Mouse (Mus musculus): ENCODE data around the gene Mamld1.

Mamld1 gene

GRCm38 (mm10) chrX:71131464-71131863 is 81.4 kb downstream of the Mamld1 start:
- DNase-seq (ENCODE audit: low read depth in 2 of 2, low spot score in 2 of 2) = no peak

DNA sequence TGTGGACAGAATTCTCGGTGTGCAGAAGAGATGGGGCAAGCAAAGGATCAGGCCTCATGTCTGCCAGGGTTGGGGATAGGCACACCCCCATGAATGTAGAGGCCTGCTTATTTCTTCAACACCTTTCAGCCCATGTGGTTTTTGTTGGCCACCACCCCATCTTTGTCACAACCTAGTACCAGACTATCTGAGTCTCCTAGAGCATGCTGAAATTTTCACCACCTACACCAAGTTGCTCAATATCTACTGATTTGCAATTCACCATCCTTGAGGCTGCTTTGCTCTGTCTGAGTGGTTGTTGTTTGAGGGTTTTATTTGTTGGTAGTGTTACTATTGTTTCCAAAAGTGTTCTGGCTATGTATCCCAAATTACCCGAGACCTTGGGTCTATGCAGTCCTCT is 91.3 kb downstream of the Mamld1 start:
- DNase-seq (ENCODE audit: low read depth in 2 of 2, low spot score in 2 of 2) = no peak

GRCm38 (mm10) chrX:71149441-71150050 is 99.5 kb downstream of the Mamld1 start:
- no peak for DNase-seq (ENCODE audit: low read depth in 2 of 2, low spot score in 2 of 2)

- no peak for DNase-seq (ENCODE audit: low read depth in 2 of 2, low spot score in 2 of 2)
Measured at GRCm38 (mm10) chrX:71150551-71151001, 100.5 kb downstream of the Mamld1 start.

- DNase-seq (ENCODE audit: low read depth in 2 of 2, low spot score in 2 of 2) = no peak
Measured at GRCm38 (mm10) chrX:71181526-71181925, 131.5 kb downstream of the Mamld1 start.

DNA sequence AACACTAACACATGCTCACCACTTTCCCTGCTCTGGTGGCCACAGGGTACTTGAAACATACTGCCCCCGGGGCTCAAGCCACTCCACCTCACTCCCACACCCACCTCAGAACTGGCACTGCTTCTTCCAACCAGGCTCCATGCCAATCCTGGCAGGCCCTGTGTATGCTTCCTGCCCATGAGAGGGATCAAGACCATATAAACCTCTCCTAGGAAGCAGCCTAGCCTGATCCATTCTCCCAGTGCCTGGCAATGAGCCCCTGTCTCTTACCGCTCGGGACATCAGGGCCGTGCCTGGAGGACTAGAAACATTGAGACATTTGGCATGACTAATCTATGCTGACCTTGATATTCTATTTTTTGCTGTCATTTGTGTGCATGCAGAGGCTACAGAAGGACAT is 133.6 kb downstream of the Mamld1 start:
- no peak for DNase-seq (ENCODE audit: low read depth in 2 of 2, low spot score in 2 of 2)

GRCm38 (mm10) chrX:71186396-71186795 is 136.3 kb downstream of the Mamld1 start:
- DNase-seq (ENCODE audit: low read depth in 2 of 2, low spot score in 2 of 2) = no peak

GRCm38 (mm10) chrX:71204776-71205175 is 154.7 kb downstream of the Mamld1 start:
- no peak for DNase-seq (ENCODE audit: low read depth in 2 of 2, low spot score in 2 of 2)

Measured in CD8-positive naive resting alpha-beta T cell, adult 2 months (primary cell).